Mouse (Mus musculus) G1E (cell line): ENCODE results near the gene Tent5a. TPM values are rescaled to one million over a fixed set of nuclear protein-coding genes. Genes with fewer than 3 reads are reported as not detected.

Experiments
- ATAC-seq: 2 replicates; pipeline ENCODE4 v1.8.0; 2016; ENCODE audit warnings: mild to moderate bottlenecking; ENCODE audit not compliant: insufficient number of reproducible peaks, poor library complexity, low FRiP score, severe bottlenecking; ENCODE audit errors: extremely low read depth
- DNase-seq: peaks from one replicate; pipeline ENCODE4 v3.0.0; 2012; ENCODE audit warnings: low spot score
- H3K27me3 ChIP-seq: 2 replicates; pipeline ENCODE4 v1.6.1; 2012; ENCODE audit warnings: mild to moderate bottlenecking, low read length, inconsistent platforms; ENCODE audit not compliant: insufficient read depth
- H3K36me3 ChIP-seq: replicated peaks from 2 replicates; pipeline ENCODE3; 2012; ENCODE audit warnings: mild to moderate bottlenecking, inconsistent platforms
- H3K4me1 ChIP-seq: 2 replicates; pipeline ENCODE4 v1.6.1; 2012; ENCODE audit warnings: low read depth, low read length, inconsistent platforms, mixed read lengths; ENCODE audit not compliant: insufficient read depth
- H3K4me3 ChIP-seq: 2 replicates; pipeline ENCODE4 v1.5.1; 2012; ENCODE audit warnings: low read depth, mild to moderate bottlenecking, inconsistent platforms, low read length, moderate library complexity, mixed read lengths
- H3K9me3 ChIP-seq: replicated peaks from 2 replicates; pipeline ENCODE4 v1.6.1; 2012; ENCODE audit warnings: inconsistent platforms
- CTCF ChIP-seq: IDR thresholded peaks from 2 replicates; pipeline ENCODE4 v1.5.1; 2012; ENCODE audit warnings: low read depth, low read length, inconsistent platforms, mixed read lengths
- GATA1 ChIP-seq: IDR thresholded peaks from 2 replicates; pipeline ENCODE4 v1.6.1; 2012; ENCODE audit warnings: borderline replicate concordance, low read length, inconsistent platforms, mixed read lengths
- GATA2 ChIP-seq: IDR thresholded peaks from 2 replicates; pipeline ENCODE4 v1.6.1; 2012; ENCODE audit warnings: low read depth, low read length, inconsistent platforms, borderline replicate concordance
- POLR2AphosphoS5 ChIP-seq: IDR thresholded peaks from 2 replicates; pipeline ENCODE4 v1.6.1; 2012; ENCODE audit warnings: low read depth, low read length, inconsistent platforms; ENCODE audit not compliant: insufficient replicate concordance
- TAL1 ChIP-seq: conservative IDR thresholded peaks from 2 replicates; pipeline ENCODE4 v1.6.1; 2012; ENCODE audit warnings: low read depth, low read length, inconsistent platforms, mixed read lengths
- polyA plus RNA-seq: library from polyadenylated mRNA; stranded (reverse); fragments of >175 nt; gene quantifications from 2 replicates; pipeline ENCODE4 v1.2.3, GENCODE M21; 2012
- total RNA-seq, 2 experiments: library from RNA; stranded (forward) in 1 of 2; stranded (reverse) in 1 of 2; fragments of 200-1000 nt in 1 of 2; fragments of >200 nt in 1 of 2; fragmentation: Nextera tagmentation in 1 of 2; gene quantifications; 2 replicates each; pipeline ENCODE4 v1.2.3; 2014 to 2017

The Tent5a gene
- total RNA-seq (2014; fragmentation: Nextera tagmentation), result 7.7 and 8.9 TPM in 2 replicates
- total RNA-seq (2017), result 12.6 and 13.9 TPM in 2 replicates
- 0.69 and 0.80 TPM in 2 replicates for polyA plus RNA-seq

- Histone ChIP-seq H3K36me3 (peaks cover 8% of the 10 kb centered on the region), H3K27me3 (no peaks in the 10 kb centered on the region; the same call in 1 of the 2 replicates), H3K4me1 (peaks cover 17% of the 10 kb centered on the region), H3K4me3 (peak within 1 kb of the TSS; percentile 74), H3K9me3 (peaks cover 27% of the 10 kb centered on the region)
- DNase-seq, result peak; percentile 62
- TF ChIP-seq POLR2AphosphoS5 (no peak), TAL1 (no peak), GATA2 (no peak), CTCF (no peak), GATA1 (no peak)
- peak; percentile 68 for ATAC-seq
Observed at GRCm38 (mm10) chr9:85327242-85328211, at the start of gene Tent5a. TSS of gene Tent5a (minus strand) at chr9:85327348.

- DNase-seq (no peak), ATAC-seq (no peak)
- no peak for TF ChIP-seq CTCF
- TF ChIP-seq TAL1, result no peak
- no peak for TF ChIP-seq POLR2AphosphoS5
- no peak for TF ChIP-seq GATA1
- TF ChIP-seq GATA2, result no peak
- H3K4me3 ChIP-seq, result no peak overlapping the region
- no peaks in the 10 kb centered on the region for H3K27me3 ChIP-seq
- H3K36me3 ChIP-seq, result no peaks in the 10 kb centered on the region
- H3K4me1 ChIP-seq, result no peaks in the 10 kb centered on the region
- no peaks in the 10 kb centered on the region for H3K9me3 ChIP-seq
Observed at GRCm38 (mm10) chr9:85376643-85377307, 49.6 kb upstream of the Tent5a start.

DNA sequence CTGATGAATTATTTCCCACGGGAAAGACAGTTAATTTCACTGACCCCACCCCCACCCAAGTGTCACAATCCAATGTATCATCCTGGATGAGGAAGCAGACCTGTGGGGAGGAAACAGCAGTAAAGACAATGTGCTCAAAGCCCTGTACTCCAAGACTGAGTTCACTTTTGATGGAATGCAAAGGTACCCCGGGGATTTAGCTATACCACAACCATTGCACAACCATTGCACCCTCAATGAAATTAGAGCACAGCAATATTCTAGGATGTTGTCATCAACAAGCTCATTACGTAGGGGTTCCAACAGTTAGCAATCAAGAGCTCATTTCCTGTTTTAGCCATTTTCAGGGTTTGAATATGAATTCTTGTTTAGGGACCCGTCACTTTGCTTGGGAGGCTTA, 48.0 kb upstream of the Tent5a start:
- DNase-seq, result no peak
- H3K9me3 ChIP-seq, result no peaks in the 10 kb centered on the region
- no peak for ATAC-seq
- no peaks in the 10 kb centered on the region for H3K4me1 ChIP-seq
- H3K4me3 ChIP-seq, result no peak overlapping the region
- no peaks in the 10 kb centered on the region for H3K36me3 ChIP-seq
- no peak for TF ChIP-seq POLR2AphosphoS5
- TF ChIP-seq GATA2, result no peak
- TF ChIP-seq CTCF, result no peak
- no peak for TF ChIP-seq TAL1
- no peak for TF ChIP-seq GATA1
- no peaks in the 10 kb centered on the region for H3K27me3 ChIP-seq

- Histone ChIP-seq H3K27me3 (no peaks in the 10 kb centered on the region), H3K9me3 (no peaks in the 10 kb centered on the region), H3K4me3 (no peak overlapping the region), H3K36me3 (no peaks in the 10 kb centered on the region), H3K4me1 (no peaks in the 10 kb centered on the region)
- ATAC-seq (no peak), DNase-seq (no peak)
- TF ChIP-seq CTCF (no peak), GATA2 (no peak), POLR2AphosphoS5 (no peak)
Observed at GRCm38 (mm10) chr9:85372034-85372433, 44.9 kb upstream of the Tent5a start.

DNA sequence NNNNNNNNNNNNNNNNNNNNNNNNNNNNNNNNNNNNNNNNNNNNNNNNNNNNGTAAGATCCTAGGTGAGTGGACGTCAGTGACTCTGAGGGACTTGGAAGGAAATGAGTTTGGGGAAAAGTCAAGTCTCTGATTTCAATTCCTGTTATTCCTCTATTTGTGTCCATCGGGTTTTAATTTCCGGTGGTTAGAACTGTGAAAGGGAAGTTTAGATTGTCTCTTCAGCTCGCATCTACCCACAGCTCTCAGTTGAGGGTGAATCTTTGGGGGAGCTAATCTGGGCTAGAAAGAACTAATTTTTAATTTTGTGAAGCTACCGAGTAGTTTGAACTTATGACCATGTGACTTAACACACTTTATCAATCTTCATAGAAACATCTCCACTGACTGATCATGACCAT, 42.4 kb upstream of the Tent5a start:
- Histone ChIP-seq H3K4me1 (no peaks in the 10 kb centered on the region), H3K27me3 (no peaks in the 10 kb centered on the region), H3K4me3 (no peak overlapping the region), H3K9me3 (no peaks in the 10 kb centered on the region), H3K36me3 (no peaks in the 10 kb centered on the region)
- TF ChIP-seq CTCF (no peak), GATA2 (no peak), TAL1 (no peak), GATA1 (no peak), POLR2AphosphoS5 (no peak)
- DNase-seq, result no peak
- ATAC-seq, result no peak
